Mouse (Mus musculus) telencephalon, adult 2 months (tissue): ENCODE measurements at regions not wholly inside any gene's neighbourhood (a gene's known extent, or its start where the extent isn't known, plus 50 kb on each side); places are given as distances from the start of the nearest gene placed in this dataset.

Experiments
- DNase-seq: peaks from one replicate; pipeline ENCODE4 v3.0.0-alpha.2; 2011; ENCODE audit warnings: low read depth, low spot score

DNA sequence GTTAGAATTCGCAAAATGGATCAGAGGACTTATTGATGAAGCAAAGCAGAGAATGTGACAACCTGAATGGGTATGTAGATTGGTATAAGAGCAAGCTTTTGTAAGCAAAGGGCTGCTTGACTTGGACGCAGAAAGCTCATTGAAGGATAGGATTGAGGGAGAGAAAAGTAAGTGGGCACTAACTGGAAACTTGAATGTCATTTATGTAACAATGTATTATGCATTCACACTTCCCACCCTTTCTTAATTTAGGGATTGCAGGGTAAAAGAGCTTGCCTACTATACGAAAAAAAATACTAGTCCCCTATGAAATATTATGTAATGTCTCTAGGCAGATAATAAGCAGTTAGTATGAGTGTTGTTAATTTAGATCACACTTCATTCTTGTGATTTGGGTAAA lies 713.4 kb downstream of the Slitrk5 start:
- DNase-seq, result peak; percentile 55
